Mouse (Mus musculus) myocyte (in vitro differentiated cells): Measurements from ENCODE around the gene 2310002L09Rik.
"Not testable (repeated sequence)": the region's sequence is repeated elsewhere in the genome, so short reads cannot be mapped to it uniquely, and the experiment has no call there.

Experiments
- CEBPB ChIP-seq: IDR thresholded peaks from 2 replicates; pipeline ENCODE4 v1.6.1; 2011; ENCODE audit warnings: mild to moderate bottlenecking, moderate library complexity; ENCODE audit not compliant: poor library complexity, insufficient read depth, severe bottlenecking
- MYOD1 ChIP-seq, 3 experiments: IDR thresholded peaks; one replicate each; pipeline ENCODE4 v1.6.1; 2011; ENCODE audit warnings: control low read depth in 2 of 3, low read depth in 2 of 3, mild to moderate bottlenecking in 2 of 3, moderate library complexity in 1 of 3; ENCODE audit not compliant: insufficient read length in 2 of 3, control insufficient read depth in 1 of 3
- POLR2A ChIP-seq: IDR thresholded peaks from one replicate; pipeline ENCODE4 v1.6.1; 2011; ENCODE audit warnings: low read depth, mild to moderate bottlenecking, control low read depth, moderate library complexity; ENCODE audit not compliant: insufficient read length
- SRF ChIP-seq: IDR thresholded peaks from one replicate; pipeline ENCODE4 v1.6.1; 2011; ENCODE audit warnings: low read depth; ENCODE audit not compliant: control insufficient read depth, insufficient read length
- TCF12 ChIP-seq: IDR thresholded peaks from one replicate; pipeline ENCODE4 v1.6.1; 2011; ENCODE audit warnings: mild to moderate bottlenecking, control low read depth; ENCODE audit not compliant: poor library complexity, insufficient read depth, severe bottlenecking
- USF1 ChIP-seq: IDR thresholded peaks from one replicate; pipeline ENCODE4 v1.6.1; 2011; ENCODE audit warnings: low read depth, mild to moderate bottlenecking, control low read depth, moderate library complexity

GRCm38 (mm10) chr4:73891012-73891411, 59.6 kb downstream of the 2310002L09Rik start, which contains the start of gene Gm11757:
- TF ChIP-seq POLR2A; SRF; USF1; TCF12; CEBPB; MYOD1 (IDR thresholded peaks at IDR 0.05; ENCODE audit: control insufficient read depth in 1 of 3, insufficient read length in 2 of 3, low read depth in 2 of 3): not testable (repeated sequence)
